ENCODE assay signal across 8 mouse cellular contexts in genomic region chr1:155109387-155110350, GRCm38 (mm10). TPM values are rescaled to one million over a fixed set of nuclear protein-coding genes. Genes with fewer than 3 reads are reported as not detected.
DNase-seq lines count a peak whose midpoint lies in the region; ATAC-seq lines count a peak whose summit lies in the region.

No protein-coding gene starts in this region.

- peaks cover 32% of the 10 kb centered on the region for H3K4me1 ChIP-seq in lung, embryonic 15.5 days
- H3K4me1 ChIP-seq in heart, embryonic 12.5 days (replicated peaks) = peaks cover 46% of the 10 kb centered on the region

- H3K27ac ChIP-seq in lung, embryonic 15.5 days = no peak overlapping the region
- peak overlapping the region; percentile 80 for H3K27ac ChIP-seq in heart, embryonic 12.5 days (ENCODE audit: poor library complexity, severe bottlenecking)

- no peaks in the 10 kb centered on the region for H3K36me3 ChIP-seq in lung, embryonic 15.5 days
- no peaks in the 10 kb centered on the region for H3K36me3 ChIP-seq in heart, embryonic 12.5 days

- no peaks in the 10 kb centered on the region for H3K27me3 ChIP-seq in lung, embryonic 15.5 days
- H3K27me3 ChIP-seq in heart, embryonic 12.5 days (replicated peaks) = no peaks in the 10 kb centered on the region

- ATAC-seq in lung, embryonic 15.5 days (ENCODE audit: borderline replicate concordance, extremely low read depth, low FRiP score, low TSS enrichment) = no peak
- ATAC-seq in heart, embryonic 12.5 days (ENCODE audit: insufficient number of reproducible peaks, low FRiP score) = no peak

- 11% methylated on average over 18 of the region's 18 CpGs for WGBS in lung, embryonic 15.5 days
- 15% methylated on average over 18 of the region's 18 CpGs for WGBS in heart, embryonic 12.5 days

- H3K4me2 ChIP-seq in lung, embryonic 15.5 days = peak overlapping the region; percentile 37; the same call in 1 of the 2 replicates
- H3K4me2 ChIP-seq in heart, embryonic 12.5 days = peak overlapping the region; percentile 52

- no peaks in the 10 kb centered on the region for H3K9me3 ChIP-seq in lung, embryonic 15.5 days
- no peaks in the 10 kb centered on the region for H3K9me3 ChIP-seq in heart, embryonic 12.5 days (replicated peaks)

- no peak overlapping the region for H3K9ac ChIP-seq in lung, embryonic 15.5 days
- no peak overlapping the region for H3K9ac ChIP-seq in heart, embryonic 12.5 days

- no peak for DNase-seq in lung, postnatal 25 days (ENCODE audit: low spot score)
- peak; percentile 39 for DNase-seq in lung, postnatal 10 days
- no peak for DNase-seq in spleen, adult 12 weeks (ENCODE audit: low spot score)
- no peak for DNase-seq in left cerebral cortex, adult 18-20 months (ENCODE audit: low spot score in 2 of 2)
- no peak for DNase-seq in liver
- DNase-seq in embryo, embryonic 10 days (ENCODE audit: low spot score) = no peak

- H3K4me3 ChIP-seq in lung, embryonic 15.5 days = no peak overlapping the region
- H3K4me3 ChIP-seq in heart, embryonic 12.5 days = no peak overlapping the region

RNA-seq across cellular contexts. Expression of gene Ier5, which starts 10.2 kb away (rescaled TPM):
- 7.0 and 8.7 TPM in 2 replicates for polyA plus RNA-seq in lung, embryonic 15.5 days (2015; fragmentation: Nextera tagmentation; extraction: Ambion mirVana)
- polyA plus RNA-seq in heart, embryonic 12.5 days (2016; fragmentation: Nextera tagmentation; extraction: Ambion mirVana) = 8.9 and 10.9 TPM in 2 replicates
- total RNA-seq in left cerebral cortex, adult 18-20 months (2021) = 10 to 100 TPM; 76.3 to 83.2 TPM

RNA-seq across cellular contexts. Expression of gene Mr1, which starts 36.9 kb away (rescaled TPM):
- polyA plus RNA-seq in lung, embryonic 15.5 days (2015; fragmentation: Nextera tagmentation; extraction: Ambion mirVana) = 12.1 and 12.3 TPM in 2 replicates
- polyA plus RNA-seq in heart, embryonic 12.5 days (2016; fragmentation: Nextera tagmentation; extraction: Ambion mirVana) = 3.9 and 4.2 TPM in 2 replicates
- total RNA-seq in left cerebral cortex, adult 18-20 months (2021) = 1 to 10 TPM; 3.2 to 3.6 TPM

RNA-seq across cellular contexts. Expression of gene Stx6, which starts 48.8 kb away (rescaled TPM):
- 81.5 and 87.2 TPM in 2 replicates for polyA plus RNA-seq in lung, embryonic 15.5 days (2015; fragmentation: Nextera tagmentation; extraction: Ambion mirVana)
- 62.1 and 69.5 TPM in 2 replicates for polyA plus RNA-seq in heart, embryonic 12.5 days (2016; fragmentation: Nextera tagmentation; extraction: Ambion mirVana)
- 100 to 1,000 TPM; 116 to 119 TPM for total RNA-seq in left cerebral cortex, adult 18-20 months (2021)
